Mouse (Mus musculus) midbrain, embryonic 10.5 days (tissue): Measurements from ENCODE around the gene Pus7l. TPM values are rescaled to one million over a fixed set of nuclear protein-coding genes. Genes with fewer than 3 reads are reported as not detected.

Experiments used
- DNase-seq: peaks from one replicate; pipeline ENCODE4 v3.0.0-alpha.2; 2017; ENCODE audit warnings: low spot score
- H3K27ac ChIP-seq: fragments of 300-500 bp; sonication (generic); replicated peaks from 2 replicates; pipeline ENCODE4 v1.5.1; 2016; ENCODE audit warnings: mild to moderate bottlenecking
- H3K27me3 ChIP-seq: fragments of 300-500 bp; sonication (generic); 2 replicates; pipeline ENCODE4 v1.6.1; 2016; ENCODE audit warnings: low read depth, mild to moderate bottlenecking; ENCODE audit not compliant: poor library complexity, severe bottlenecking
- H3K36me3 ChIP-seq: fragments of 300-500 bp; sonication (generic); 2 replicates; pipeline ENCODE4 v1.6.1; 2016; ENCODE audit warnings: mild to moderate bottlenecking, moderate library complexity
- H3K4me1 ChIP-seq: fragments of 300-500 bp; sonication (generic); 2 replicates; pipeline ENCODE4 v1.6.1; 2016
- H3K4me3 ChIP-seq: fragments of 300-500 bp; sonication (generic); 2 replicates; pipeline ENCODE4 v1.5.1; 2016; ENCODE audit warnings: mild to moderate bottlenecking, moderate library complexity
- H3K9me3 ChIP-seq: fragments of 300-500 bp; sonication (generic); replicated peaks from 2 replicates; pipeline ENCODE4 v1.6.1; 2016; ENCODE audit warnings: mild to moderate bottlenecking
- WGBS: fragments of 180-500 bp; shearing (Covaris S2); methylation state at CpG from one replicate; pipeline ENCODE4 v1.1.7; 2016; 5-methylcytosine and 5-hydroxymethylcytosine counted together
- polyA plus RNA-seq: library from polyadenylated mRNA; unstranded; fragments of >200 nt; fragmentation: Nextera tagmentation; extraction: Ambion mirVana; gene quantifications from 2 replicates; pipeline ENCODE4 v1.2.1, GENCODE M21; 2016

The Pus7l gene
- polyA plus RNA-seq, 1 experiment from 2014 or later, result 9.0 TPM

- Histone ChIP-seq H3K4me3 (no peak overlapping the region), H3K27ac (no peak overlapping the region), H3K36me3 (no peaks in the 10 kb centered on the region), H3K27me3 (no peaks in the 10 kb centered on the region), H3K4me1 (no peaks in the 10 kb centered on the region), H3K9me3 (no peaks in the 10 kb centered on the region)
- WGBS, result 94% methylated on average over 10 of the region's 10 CpGs
- no peak for DNase-seq
Observed at GRCm38 (mm10) chr15:94568496-94569182, 25.3 kb upstream of the Pus7l start.

- no peak overlapping the region for H3K27ac ChIP-seq
- 89% methylated on average over 9 of the region's 9 CpGs for WGBS
- DNase-seq, result no peak
- H3K4me3 ChIP-seq, result no peak overlapping the region
- no peaks in the 10 kb centered on the region for H3K27me3 ChIP-seq
- no peaks in the 10 kb centered on the region for H3K4me1 ChIP-seq
- H3K36me3 ChIP-seq, result no peaks in the 10 kb centered on the region
- H3K9me3 ChIP-seq, result no peaks in the 10 kb centered on the region
Observed at GRCm38 (mm10) chr15:94565854-94566253, 22.5 kb upstream of the Pus7l start.

GRCm38 (mm10) chr15:94564909-94565308, 21.6 kb upstream of the Pus7l start:
- no peak overlapping the region for H3K4me3 ChIP-seq
- DNase-seq, result no peak
- no peaks in the 10 kb centered on the region for H3K4me1 ChIP-seq
- no peaks in the 10 kb centered on the region for H3K9me3 ChIP-seq
- WGBS, result 87% methylated on average over 2 of the region's 2 CpGs
- H3K27me3 ChIP-seq, result no peaks in the 10 kb centered on the region
- H3K36me3 ChIP-seq, result no peaks in the 10 kb centered on the region
- H3K27ac ChIP-seq, result no peak overlapping the region

- H3K9me3 ChIP-seq, result no peaks in the 10 kb centered on the region
- WGBS, result 87% methylated on average over 17 of the region's 17 CpGs
Observed at GRCm38 (mm10) chr15:94558895-94559656, 15.7 kb upstream of the Pus7l start.

GRCm38 (mm10) chr15:94557442-94557841, 14.1 kb upstream of the Pus7l start:
- DNase-seq, result peak; percentile 71
- H3K4me1 ChIP-seq, result no peaks in the 10 kb centered on the region
- no peak overlapping the region for H3K4me3 ChIP-seq
- 36% methylated on average over 7 of the region's 7 CpGs for WGBS
- H3K36me3 ChIP-seq, result no peaks in the 10 kb centered on the region
- H3K27me3 ChIP-seq, result no peaks in the 10 kb centered on the region
- H3K27ac ChIP-seq, result no peak overlapping the region
- H3K9me3 ChIP-seq, result no peaks in the 10 kb centered on the region

More at GRCm38 (mm10) chr15:94558895-94559656, 15.7 kb upstream of the Pus7l start:
- no peaks in the 10 kb centered on the region for H3K27me3 ChIP-seq
- H3K4me3 ChIP-seq, result no peak overlapping the region
- no peak for DNase-seq
- no peaks in the 10 kb centered on the region for H3K4me1 ChIP-seq
- no peaks in the 10 kb centered on the region for H3K36me3 ChIP-seq
- no peak overlapping the region for H3K27ac ChIP-seq

GRCm38 (mm10) chr15:94553536-94553935, 10.2 kb upstream of the Pus7l start:
- no peak overlapping the region for H3K27ac ChIP-seq
- H3K36me3 ChIP-seq, result no peaks in the 10 kb centered on the region
- 91% methylated on average over 9 of the region's 9 CpGs for WGBS
- H3K4me3 ChIP-seq, result no peak overlapping the region
- H3K27me3 ChIP-seq, result no peaks in the 10 kb centered on the region
- H3K4me1 ChIP-seq, result no peaks in the 10 kb centered on the region
- DNase-seq, result no peak
- H3K9me3 ChIP-seq, result peaks cover 16% of the 10 kb centered on the region; the same call in 1 of the 2 replicates

GRCm38 (mm10) chr15:94544844-94545243, 1.5 kb upstream of the Pus7l start:
- no peak overlapping the region for H3K27ac ChIP-seq
- WGBS, result 91% methylated on average over 4 of the region's 4 CpGs

GRCm38 (mm10) chr15:94544052-94544636, 797 bp upstream of the Pus7l start:
- DNase-seq, result no peak
- H3K9me3 ChIP-seq, result no peaks in the 10 kb centered on the region
- WGBS, result 46% methylated on average over 9 of the region's 9 CpGs
- peak overlapping the region; percentile 88 for H3K27ac ChIP-seq
- H3K27me3 ChIP-seq, result no peaks in the 10 kb centered on the region
- peak overlapping the region; percentile 78 for H3K4me3 ChIP-seq
- H3K36me3 ChIP-seq, result no peaks in the 10 kb centered on the region; the same call in 1 of the 2 replicates
- peaks cover 11% of the 10 kb centered on the region for H3K4me1 ChIP-seq

More at GRCm38 (mm10) chr15:94544844-94545243, 1.5 kb upstream of the Pus7l start:
- DNase-seq, result no peak
- Histone ChIP-seq H3K9me3 (peaks cover 4% of the 10 kb centered on the region; the same call in 1 of the 2 replicates), H3K4me1 (peaks cover 11% of the 10 kb centered on the region), H3K27me3 (no peaks in the 10 kb centered on the region), H3K4me3 (no peak overlapping the region), H3K36me3 (no peaks in the 10 kb centered on the region)

- Histone ChIP-seq H3K9me3 (no peaks in the 10 kb centered on the region), H3K27ac (peak overlapping the region; percentile 88), H3K27me3 (no peaks in the 10 kb centered on the region), H3K36me3 (no peaks in the 10 kb centered on the region; the same call in 1 of the 2 replicates), H3K4me3 (peak overlapping the region; percentile 78), H3K4me1 (peaks cover 11% of the 10 kb centered on the region)
- no peak for DNase-seq
- WGBS, result 15% methylated on average over 22 of the region's 22 CpGs
Observed at GRCm38 (mm10) chr15:94542567-94543408, 559 bp downstream of the Pus7l start.

- Histone ChIP-seq H3K27ac (no peak overlapping the region), H3K36me3 (no peaks in the 10 kb centered on the region; the same call in 1 of the 2 replicates), H3K27me3 (no peaks in the 10 kb centered on the region), H3K9me3 (no peaks in the 10 kb centered on the region), H3K4me3 (no peak overlapping the region), H3K4me1 (peaks cover 11% of the 10 kb centered on the region)
- 92% methylated on average over 3 of the region's 3 CpGs for WGBS
- DNase-seq, result no peak
Observed at GRCm38 (mm10) chr15:94539296-94539695, 4.1 kb downstream of the Pus7l start.

- Histone ChIP-seq H3K4me3 (no peak overlapping the region), H3K4me1 (no peaks in the 10 kb centered on the region), H3K9me3 (no peaks in the 10 kb centered on the region), H3K36me3 (peaks cover 8% of the 10 kb centered on the region), H3K27me3 (no peaks in the 10 kb centered on the region), H3K27ac (no peak overlapping the region)
- 92% methylated on average over 7 of the region's 7 CpGs for WGBS
- no peak for DNase-seq
Observed at GRCm38 (mm10) chr15:94535521-94535920, 7.8 kb downstream of the Pus7l start.

GRCm38 (mm10) chr15:94532956-94533355, 10.4 kb downstream of the Pus7l start:
- WGBS, result 93% methylated on average over 6 of the region's 6 CpGs
- H3K4me1 ChIP-seq, result no peaks in the 10 kb centered on the region
- H3K9me3 ChIP-seq, result no peaks in the 10 kb centered on the region
- peaks cover 23% of the 10 kb centered on the region for H3K36me3 ChIP-seq
- H3K27me3 ChIP-seq, result no peaks in the 10 kb centered on the region
- no peak overlapping the region for H3K27ac ChIP-seq
- no peak overlapping the region for H3K4me3 ChIP-seq
- no peak for DNase-seq
